Mouse (Mus musculus): ENCODE results near the gene Pcdh18.
A peak's percentile ranks its signal among the peaks of the same experiment; 100 is the strongest.

The Pcdh18 gene

GRCm38 (mm10) chr3:49756870-49757625 is at the start of gene Pcdh18:
Gene Pcdh18, minus strand, starts transcription at chr3:49757325.
- peak; percentile 78 for DNase-seq

GRCm38 (mm10) chr3:49806823-49807222 is 49.7 kb upstream of the Pcdh18 start:
- no peak for DNase-seq

- no peak for DNase-seq
Measured at GRCm38 (mm10) chr3:49805511-49805910, 48.4 kb upstream of the Pcdh18 start.

GRCm38 (mm10) chr3:49788296-49788695 is 31.2 kb upstream of the Pcdh18 start:
- no peak for DNase-seq

- DNase-seq: no peak
Measured at GRCm38 (mm10) chr3:49787719-49788118, 30.6 kb upstream of the Pcdh18 start.

- no peak for DNase-seq
Measured at GRCm38 (mm10) chr3:49768992-49769738, 12.0 kb upstream of the Pcdh18 start.

- DNase-seq: no peak
Measured at GRCm38 (mm10) chr3:49762711-49763110, 5.6 kb upstream of the Pcdh18 start.

GRCm38 (mm10) chr3:49761971-49762370 is 4.8 kb upstream of the Pcdh18 start:
- no peak for DNase-seq

GRCm38 (mm10) chr3:49757626-49758019 is 498 bp upstream of the Pcdh18 start:
- DNase-seq: no peak

- peak; percentile 51 for DNase-seq
Measured at GRCm38 (mm10) chr3:49755986-49756845, 909 bp downstream of the Pcdh18 start.

- DNase-seq: no peak
Measured at GRCm38 (mm10) chr3:49752766-49753165, 4.4 kb downstream of the Pcdh18 start.

GRCm38 (mm10) chr3:49749491-49750284 is 7.4 kb downstream of the Pcdh18 start:
- no peak for DNase-seq

GRCm38 (mm10) chr3:49748054-49748453 is 9.1 kb downstream of the Pcdh18 start:
- no peak for DNase-seq

GRCm38 (mm10) chr3:49739061-49739460 is 18.1 kb downstream of the Pcdh18 start:
- no peak for DNase-seq

- DNase-seq: no peak
Measured at GRCm38 (mm10) chr3:49738531-49738930, 18.6 kb downstream of the Pcdh18 start.

- no peak for DNase-seq
Measured at GRCm38 (mm10) chr3:49706503-49706902, 50.6 kb downstream of the Pcdh18 start.

- no peak for DNase-seq
Measured at GRCm38 (mm10) chr3:49699951-49700350, 57.2 kb downstream of the Pcdh18 start.

Measured in lung, postnatal 14 days (tissue).